Mouse (Mus musculus) kidney, adult 2 months (tissue): Measurements from ENCODE around the gene AF067063. TPM values are rescaled to one million over a fixed set of nuclear protein-coding genes. Genes with fewer than 3 reads are reported as not detected.
A peak's percentile ranks its signal among the peaks of the same experiment; 100 is the strongest.

Source experiments
- DNase-seq: peaks from one replicate; pipeline ENCODE4 v3.0.0; 2021
- H3K27ac ChIP-seq: fragments of 200-500 bp; 2 replicates; pipeline ENCODE4 v1.5.1; 2012; ENCODE audit warnings: low read depth, low read length, control low read depth, inconsistent platforms; ENCODE audit not compliant: insufficient read depth
- H3K27me3 ChIP-seq: fragments of 200-500 bp; replicated peaks from 2 replicates; pipeline ENCODE4 v1.6.1; 2012; ENCODE audit warnings: mild to moderate bottlenecking, moderate library complexity, low read length, inconsistent platforms; ENCODE audit not compliant: control insufficient read depth, insufficient read depth
- H3K36me3 ChIP-seq: fragments of 200-500 bp; 2 replicates; pipeline ENCODE4 v1.6.1; 2012; ENCODE audit warnings: mild to moderate bottlenecking, moderate library complexity, low read length, inconsistent platforms; ENCODE audit not compliant: control insufficient read depth, insufficient read depth
- H3K4me1 ChIP-seq: fragments of 200-500 bp; 2 replicates; pipeline ENCODE4 v1.6.1; 2011; ENCODE audit warnings: low read length; ENCODE audit not compliant: control insufficient read depth, insufficient read depth
- H3K4me3 ChIP-seq: fragments of 200-500 bp; 2 replicates; pipeline ENCODE4 v1.5.1; 2011; ENCODE audit warnings: mild to moderate bottlenecking, low read depth, low read length, control low read depth; ENCODE audit not compliant: insufficient read depth
- CTCF ChIP-seq: fragments of 200-500 bp; conservative IDR thresholded peaks from 2 replicates; pipeline ENCODE4 v1.5.1; 2011; ENCODE audit warnings: low read depth, mild to moderate bottlenecking, control low read depth, low read length, moderate library complexity, mixed read lengths; ENCODE audit not compliant: insufficient read depth, insufficient read length
- POLR2A ChIP-seq: fragments of 200-500 bp; IDR thresholded peaks from one replicate; pipeline ENCODE4 v1.6.1; 2011; ENCODE audit warnings: low read depth, low read length, control low read depth
- WGBS: fragments of 180-500 bp; shearing (Covaris S2); methylation state at CpG from one replicate; pipeline ENCODE4 v1.1.7; 2018; 5-methylcytosine and 5-hydroxymethylcytosine counted together
- polyA plus RNA-seq: library from polyadenylated mRNA; depleted of rRNA; stranded (reverse); fragments of >200 nt; gene quantifications from 2 replicates; pipeline ENCODE4 v1.2.3, GENCODE M21; 2012

The AF067063 gene
- polyA plus RNA-seq, 1 experiment = not detected

GRCm38 (mm10) chr13:119817579-119818206, 12.3 kb downstream of the AF067063 start:
- H3K27me3 ChIP-seq = no peaks in the 10 kb centered on the region
- no peak for DNase-seq
- 30% methylated on average over 2 of the region's 2 CpGs for WGBS
- H3K4me1 ChIP-seq = no peaks in the 10 kb centered on the region
- H3K4me3 ChIP-seq = no peak overlapping the region
- H3K36me3 ChIP-seq = no peaks in the 10 kb centered on the region
- H3K27ac ChIP-seq = no peak overlapping the region
- TF ChIP-seq POLR2A (no peak), CTCF (no peak)

DNA sequence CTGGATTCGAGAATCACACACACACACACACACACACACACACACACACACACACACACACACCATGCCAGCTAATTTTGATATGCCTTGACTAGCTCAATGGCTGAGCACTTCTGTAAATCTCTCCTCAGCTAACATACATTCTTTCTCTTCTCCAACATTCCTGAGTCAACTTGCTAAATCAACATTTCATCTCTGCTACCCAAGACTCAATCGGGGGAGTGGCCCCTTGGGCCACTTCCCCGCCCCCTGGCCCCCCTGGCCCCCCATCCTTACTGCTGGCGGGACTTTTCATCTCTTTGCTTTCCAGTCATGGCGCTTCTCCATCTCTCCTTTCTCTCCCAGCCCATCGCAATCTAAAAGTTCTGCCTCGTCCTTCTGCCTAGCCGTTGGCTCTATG, 13.2 kb downstream of the AF067063 start:
- TF ChIP-seq CTCF = no peak
- TF ChIP-seq POLR2A = no peak
- no peaks in the 10 kb centered on the region for H3K27me3 ChIP-seq
- DNase-seq = no peak
- no peaks in the 10 kb centered on the region for H3K36me3 ChIP-seq
- no peak overlapping the region for H3K27ac ChIP-seq
- H3K4me1 ChIP-seq = no peaks in the 10 kb centered on the region
- WGBS = 53% methylated on average over 8 of the region's 8 CpGs
- no peak overlapping the region for H3K4me3 ChIP-seq

- 85% methylated on average over 9 of the region's 9 CpGs for WGBS
- Histone ChIP-seq H3K27ac (no peak overlapping the region), H3K27me3 (no peaks in the 10 kb centered on the region), H3K36me3 (no peaks in the 10 kb centered on the region), H3K4me3 (no peak overlapping the region), H3K4me1 (no peaks in the 10 kb centered on the region)
- no peak for TF ChIP-seq CTCF
- no peak for TF ChIP-seq POLR2A
- DNase-seq = no peak
Observed at GRCm38 (mm10) chr13:119810031-119810430, 20.0 kb downstream of the AF067063 start.

GRCm38 (mm10) chr13:119808937-119809336, 21.1 kb downstream of the AF067063 start:
- Histone ChIP-seq H3K4me3 (no peak overlapping the region), H3K36me3 (no peaks in the 10 kb centered on the region), H3K27ac (no peak overlapping the region), H3K27me3 (no peaks in the 10 kb centered on the region), H3K4me1 (no peaks in the 10 kb centered on the region)
- no peak for TF ChIP-seq CTCF
- no peak for TF ChIP-seq POLR2A
- no peak for DNase-seq
- 49% methylated on average over 2 of the region's 2 CpGs for WGBS

- no peaks in the 10 kb centered on the region for H3K36me3 ChIP-seq
Observed at GRCm38 (mm10) chr13:119797656-119798055, 32.4 kb downstream of the AF067063 start.

GRCm38 (mm10) chr13:119792791-119793404, 37.1 kb downstream of the AF067063 start:
- no peak overlapping the region for H3K4me3 ChIP-seq
- DNase-seq = no peak
- TF ChIP-seq CTCF (no peak), POLR2A (no peak)
- WGBS = 84% methylated on average over 5 of the region's 5 CpGs
- no peaks in the 10 kb centered on the region for H3K27me3 ChIP-seq
- H3K4me1 ChIP-seq = peaks cover 4% of the 10 kb centered on the region; the same call in 1 of the 2 replicates
- no peaks in the 10 kb centered on the region for H3K36me3 ChIP-seq
- no peak overlapping the region for H3K27ac ChIP-seq

More at GRCm38 (mm10) chr13:119797656-119798055, 32.4 kb downstream of the AF067063 start:
- no peak overlapping the region for H3K4me3 ChIP-seq
- no peaks in the 10 kb centered on the region for H3K4me1 ChIP-seq
- WGBS = 54% methylated on average over 4 of the region's 4 CpGs
- DNase-seq = no peak
- no peak for TF ChIP-seq CTCF
- no peak for TF ChIP-seq POLR2A
- H3K27ac ChIP-seq = no peak overlapping the region
- no peaks in the 10 kb centered on the region for H3K27me3 ChIP-seq

DNA sequence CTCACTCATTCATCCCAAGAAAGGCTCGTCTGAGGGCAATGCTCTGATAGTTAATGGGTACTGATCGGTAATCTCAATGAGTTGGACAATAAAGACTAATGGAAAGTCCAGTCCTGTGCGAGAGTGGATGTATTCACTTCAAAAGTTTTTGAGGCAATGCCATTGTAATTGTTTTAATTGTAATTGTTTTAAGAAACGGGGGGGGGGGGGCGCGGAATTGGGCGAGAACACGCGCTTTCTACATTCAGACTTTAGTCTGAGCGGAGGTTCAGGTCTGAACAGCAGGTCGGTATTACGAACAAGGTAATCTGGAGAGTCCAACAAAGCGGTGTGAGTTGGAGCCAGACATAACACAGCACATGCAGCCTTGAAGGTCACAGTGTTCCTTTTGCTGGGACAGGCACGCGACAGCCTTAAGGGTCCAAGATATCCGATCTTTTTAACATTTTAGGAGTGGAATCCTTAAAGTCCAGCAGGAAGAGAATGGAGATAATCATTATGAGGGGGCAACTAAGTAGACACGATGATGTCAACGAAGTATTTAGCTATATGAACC, 38.4 kb downstream of the AF067063 start:
- DNase-seq = peak; percentile 23
- 2% methylated on average over 18 of the region's 18 CpGs for WGBS
- Histone ChIP-seq H3K36me3 (no peaks in the 10 kb centered on the region), H3K4me1 (peaks cover 4% of the 10 kb centered on the region; the same call in 1 of the 2 replicates), H3K27ac (no peak overlapping the region), H3K4me3 (peak overlapping the region; percentile 95), H3K27me3 (no peaks in the 10 kb centered on the region)
- no peak for TF ChIP-seq CTCF
- TF ChIP-seq POLR2A = no peak
